Mouse (Mus musculus) lung, embryonic 16.5 days (tissue): ENCODE data around the gene Sim1. TPM values are rescaled to one million over a fixed set of nuclear protein-coding genes. Genes with fewer than 3 reads are reported as not detected.

Source experiments
- ATAC-seq: fragments of 200-750 bp; cut with Nextera tagmentation; 2 replicates; pipeline ENCODE4 v1.8.0; 2017; ENCODE audit warnings: low read depth, mild to moderate bottlenecking, moderate library complexity
- H3K27ac ChIP-seq: fragments of 300-500 bp; sonication (generic); 2 replicates; pipeline ENCODE4 v1.5.1; 2014; ENCODE audit warnings: mild to moderate bottlenecking, control low read depth, low read length
- H3K27me3 ChIP-seq: fragments of 300-500 bp; sonication (generic); 2 replicates; pipeline ENCODE4 v1.6.1; 2014; ENCODE audit warnings: low read depth, low read length, mixed read lengths; ENCODE audit not compliant: control insufficient read depth, insufficient read depth
- H3K36me3 ChIP-seq: fragments of 300-500 bp; sonication (generic); 2 replicates; pipeline ENCODE4 v1.6.1; 2014; ENCODE audit warnings: low read length; ENCODE audit not compliant: control insufficient read depth, insufficient read depth
- H3K4me1 ChIP-seq: fragments of 300-500 bp; sonication (generic); replicated peaks from 2 replicates; pipeline ENCODE4 v1.6.1; 2014; ENCODE audit warnings: low read length, mixed read lengths; ENCODE audit not compliant: control insufficient read depth, insufficient read depth
- H3K4me2 ChIP-seq: fragments of 300-500 bp; sonication (generic); 2 replicates; pipeline ENCODE4 v1.6.1; 2014; ENCODE audit warnings: low read depth, low read length, control low read depth
- H3K4me3 ChIP-seq: fragments of 300-500 bp; sonication (generic); 2 replicates; pipeline ENCODE4 v1.5.1; 2014; ENCODE audit warnings: mild to moderate bottlenecking, low read length, control low read depth
- H3K9ac ChIP-seq: fragments of 300-500 bp; sonication (generic); 2 replicates; pipeline ENCODE4 v1.6.1; 2014; ENCODE audit warnings: low read length, control low read depth
- H3K9me3 ChIP-seq: fragments of 300-500 bp; sonication (generic); 2 replicates; pipeline ENCODE4 v1.6.1; 2016; ENCODE audit warnings: low read length; ENCODE audit not compliant: control insufficient read depth
- WGBS: fragments of 180-500 bp; shearing (Covaris S2); extraction: QIAGEN DNeasy Blood & Tissue Kit; methylation state at CpG from one replicate; pipeline ENCODE4 v1.1.7; 2014; 5-methylcytosine and 5-hydroxymethylcytosine counted together
- polyA plus RNA-seq: library from polyadenylated mRNA; unstranded; fragments of >200 nt; fragmentation: Nextera tagmentation; extraction: Ambion mirVana; gene quantifications from 2 replicates; pipeline ENCODE4 v1.2.1, GENCODE M21; 2015

Gene Sim1
- polyA plus RNA-seq, 1 experiment from 2014 or later = not detected

GRCm38 (mm10) chr10:51015362-51015761 is 120.8 kb downstream of the Sim1 start:
- H3K4me3 ChIP-seq = no peak overlapping the region
- no peaks in the 10 kb centered on the region for H3K9me3 ChIP-seq
- H3K4me2 ChIP-seq = no peak overlapping the region
- no peak overlapping the region for H3K27ac ChIP-seq
- H3K36me3 ChIP-seq = no peaks in the 10 kb centered on the region
- no peaks in the 10 kb centered on the region for H3K27me3 ChIP-seq
- no peak overlapping the region for H3K9ac ChIP-seq
- no peak for ATAC-seq
- 55% methylated on average over 1 of the region's 1 CpGs for WGBS
- no peaks in the 10 kb centered on the region for H3K4me1 ChIP-seq

GRCm38 (mm10) chr10:51023308-51024279 is 129.0 kb downstream of the Sim1 start:
- H3K4me3 ChIP-seq = no peak overlapping the region
- H3K27me3 ChIP-seq = no peaks in the 10 kb centered on the region
- 66% methylated on average over 9 of the region's 9 CpGs for WGBS
- no peak overlapping the region for H3K9ac ChIP-seq
- no peaks in the 10 kb centered on the region for H3K4me1 ChIP-seq
- no peak for ATAC-seq
- H3K36me3 ChIP-seq = no peaks in the 10 kb centered on the region
- no peak overlapping the region for H3K27ac ChIP-seq
- H3K4me2 ChIP-seq = no peak overlapping the region
- no peaks in the 10 kb centered on the region for H3K9me3 ChIP-seq
